Mouse (Mus musculus) myocyte (in vitro differentiated cells): ENCODE measurements around the gene Rin3. TPM values are rescaled to one million over a fixed set of nuclear protein-coding genes. Genes with fewer than 3 reads are reported as not detected.

ENCODE experiments used
- H3K27me3 ChIP-seq: one replicate; pipeline ENCODE4 v1.6.1; 2011; ENCODE audit not compliant: control insufficient read depth, insufficient read depth, insufficient read length
- H3K36me3 ChIP-seq: one replicate; pipeline ENCODE4 v1.6.1; 2011; ENCODE audit not compliant: control insufficient read depth, insufficient read depth
- H3K4me2 ChIP-seq: one replicate; pipeline ENCODE4 v1.6.1; 2011; ENCODE audit warnings: low read depth, control low read depth
- H3K4me3 ChIP-seq: one replicate; pipeline ENCODE4 v1.5.1; 2011; ENCODE audit warnings: mild to moderate bottlenecking, control low read depth, moderate library complexity
- H3K79me2 ChIP-seq: one replicate; pipeline ENCODE4 v1.6.1; 2011; ENCODE audit not compliant: control insufficient read depth, insufficient read depth
- H3ac ChIP-seq: one replicate; pipeline ENCODE4 v1.6.1; 2011; ENCODE audit not compliant: control insufficient read depth, insufficient read length
- CEBPB ChIP-seq: IDR thresholded peaks from 2 replicates; pipeline ENCODE4 v1.6.1; 2011; ENCODE audit warnings: mild to moderate bottlenecking, moderate library complexity; ENCODE audit not compliant: poor library complexity, insufficient read depth, severe bottlenecking
- E2F4 ChIP-seq: IDR thresholded peaks from one replicate; pipeline ENCODE4 v1.6.1; 2011; ENCODE audit warnings: mild to moderate bottlenecking, control low read depth, moderate library complexity; ENCODE audit not compliant: insufficient read depth
- MAX ChIP-seq: IDR thresholded peaks from one replicate; pipeline ENCODE4 v1.6.1; 2011; ENCODE audit warnings: low read depth, mild to moderate bottlenecking, control low read depth
- MYOD1 ChIP-seq, 3 experiments: IDR thresholded peaks; one replicate each; pipeline ENCODE4 v1.6.1; 2011; ENCODE audit warnings: control low read depth in 2 of 3, low read depth in 2 of 3, mild to moderate bottlenecking in 2 of 3, moderate library complexity in 1 of 3; ENCODE audit not compliant: insufficient read length in 2 of 3, control insufficient read depth in 1 of 3
- MYOG ChIP-seq, 3 experiments: IDR thresholded peaks; one replicate each; pipeline ENCODE4 v1.6.1; 2011; ENCODE audit warnings: control low read depth in 2 of 3, low read depth in 2 of 3, mild to moderate bottlenecking in 2 of 3; ENCODE audit not compliant: insufficient read length in 2 of 3, control insufficient read depth in 1 of 3, insufficient read depth in 1 of 3
- POLR2A ChIP-seq: IDR thresholded peaks from one replicate; pipeline ENCODE4 v1.6.1; 2011; ENCODE audit warnings: low read depth, mild to moderate bottlenecking, control low read depth, moderate library complexity; ENCODE audit not compliant: insufficient read length
- POLR2AphosphoS2 ChIP-seq: IDR thresholded peaks from one replicate; pipeline ENCODE4 v1.6.1; 2011; ENCODE audit warnings: low read depth, control low read depth; ENCODE audit not compliant: insufficient read length
- REST ChIP-seq: IDR thresholded peaks from one replicate; pipeline ENCODE4 v1.6.1; 2011; ENCODE audit warnings: mild to moderate bottlenecking, control low read depth, moderate library complexity; ENCODE audit not compliant: insufficient read depth, insufficient read length
- SRF ChIP-seq: IDR thresholded peaks from one replicate; pipeline ENCODE4 v1.6.1; 2011; ENCODE audit warnings: low read depth; ENCODE audit not compliant: control insufficient read depth, insufficient read length
- TCF12 ChIP-seq: IDR thresholded peaks from one replicate; pipeline ENCODE4 v1.6.1; 2011; ENCODE audit warnings: mild to moderate bottlenecking, control low read depth; ENCODE audit not compliant: poor library complexity, insufficient read depth, severe bottlenecking
- TCF3 ChIP-seq: IDR thresholded peaks from one replicate; pipeline ENCODE4 v1.6.1; 2011; ENCODE audit warnings: low read depth, control low read depth; ENCODE audit not compliant: insufficient read length
- USF1 ChIP-seq: IDR thresholded peaks from one replicate; pipeline ENCODE4 v1.6.1; 2011; ENCODE audit warnings: low read depth, mild to moderate bottlenecking, control low read depth, moderate library complexity
- polyA plus RNA-seq: library from polyadenylated mRNA; unstranded; fragments of >200 nt; fragmentation: generic; extraction: Trizol; gene quantifications from one replicate; pipeline ENCODE4 v1.2.1, GENCODE M21; 2012; ENCODE audit warnings: missing spikeins

Gene Rin3
- polyA plus RNA-seq, 1 experiment, result 23.4 TPM

DNA sequence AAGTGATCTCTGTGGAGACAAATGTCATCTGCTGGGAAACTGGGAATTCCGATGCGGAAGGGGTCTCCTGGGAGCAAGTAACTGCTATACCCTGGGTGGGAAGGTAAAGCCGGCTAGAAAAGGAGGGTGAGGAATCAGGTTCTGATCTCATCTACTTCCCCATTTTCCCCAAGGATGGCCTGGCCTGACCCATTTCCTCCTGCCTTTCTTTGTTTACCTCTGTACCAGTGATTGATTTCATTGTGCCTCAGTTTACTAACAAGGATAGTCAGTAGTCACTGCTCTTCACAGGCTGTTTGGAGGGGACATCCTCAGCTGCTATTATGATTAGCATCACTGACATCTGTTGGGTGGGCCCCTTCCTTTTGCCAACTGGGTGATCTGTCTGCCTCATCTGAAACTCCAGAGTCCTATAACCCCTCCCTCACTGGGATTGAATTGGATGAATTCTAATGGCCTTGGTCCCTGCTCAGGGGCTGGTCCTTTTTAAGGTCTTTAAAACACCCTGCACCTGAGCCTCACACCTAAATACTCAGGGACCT, 1.8 kb downstream of the Rin3 start:
- Histone ChIP-seq H3ac (no peak overlapping the region), H3K4me3 (peak overlapping the region; percentile 65), H3K27me3 (no peaks in the 10 kb centered on the region), H3K4me2 (peak overlapping the region; percentile 76), H3K79me2 (peaks cover 35% of the 10 kb centered on the region), H3K36me3 (no peaks in the 10 kb centered on the region)
- TF ChIP-seq MYOD1 (IDR thresholded peaks at IDR 0.05; ENCODE audit: control insufficient read depth in 1 of 3, insufficient read length in 2 of 3, low read depth in 2 of 3) (peak in 1 of 3 experiments; percentile 51), E2F4 (no peak), REST (no peak), MAX (no peak), POLR2A (no peak), MYOG (IDR thresholded peaks at IDR 0.05; ENCODE audit: control insufficient read depth in 1 of 3, insufficient read depth in 1 of 3, insufficient read length in 2 of 3, low read depth in 2 of 3) (no peak)

- peak overlapping the region; percentile 65 for H3K4me3 ChIP-seq
- no peak overlapping the region for H3ac ChIP-seq
- H3K27me3 ChIP-seq, result no peaks in the 10 kb centered on the region
- H3K36me3 ChIP-seq, result no peaks in the 10 kb centered on the region
- H3K4me2 ChIP-seq, result peak overlapping the region; percentile 76
- peaks cover 41% of the 10 kb centered on the region for H3K79me2 ChIP-seq
- TF ChIP-seq POLR2AphosphoS2 (no peak), MYOG (IDR thresholded peaks at IDR 0.05; ENCODE audit: control insufficient read depth in 1 of 3, insufficient read depth in 1 of 3, insufficient read length in 2 of 3, low read depth in 2 of 3) (peak in 1 of 3 experiments; percentile 52), POLR2A (no peak), E2F4 (no peak)
Measured at GRCm38 (mm10) chr12:102285318-102285717, 2.5 kb downstream of the Rin3 start.

- Histone ChIP-seq H3K36me3 (no peaks in the 10 kb centered on the region), H3ac (no peak overlapping the region), H3K79me2 (peaks cover 46% of the 10 kb centered on the region), H3K4me2 (peak overlapping the region; percentile 64), H3K27me3 (no peaks in the 10 kb centered on the region), H3K4me3 (peak overlapping the region; percentile 65)
- TF ChIP-seq POLR2A (peak; percentile 40), SRF (no peak), E2F4 (no peak), REST (no peak), MYOG (IDR thresholded peaks at IDR 0.05; ENCODE audit: control insufficient read depth in 1 of 3, insufficient read depth in 1 of 3, insufficient read length in 2 of 3, low read depth in 2 of 3) (peak in 1 of 3 experiments; percentile 10), TCF3 (no peak), POLR2AphosphoS2 (no peak)
Measured at GRCm38 (mm10) chr12:102285779-102286178, 2.9 kb downstream of the Rin3 start.

DNA sequence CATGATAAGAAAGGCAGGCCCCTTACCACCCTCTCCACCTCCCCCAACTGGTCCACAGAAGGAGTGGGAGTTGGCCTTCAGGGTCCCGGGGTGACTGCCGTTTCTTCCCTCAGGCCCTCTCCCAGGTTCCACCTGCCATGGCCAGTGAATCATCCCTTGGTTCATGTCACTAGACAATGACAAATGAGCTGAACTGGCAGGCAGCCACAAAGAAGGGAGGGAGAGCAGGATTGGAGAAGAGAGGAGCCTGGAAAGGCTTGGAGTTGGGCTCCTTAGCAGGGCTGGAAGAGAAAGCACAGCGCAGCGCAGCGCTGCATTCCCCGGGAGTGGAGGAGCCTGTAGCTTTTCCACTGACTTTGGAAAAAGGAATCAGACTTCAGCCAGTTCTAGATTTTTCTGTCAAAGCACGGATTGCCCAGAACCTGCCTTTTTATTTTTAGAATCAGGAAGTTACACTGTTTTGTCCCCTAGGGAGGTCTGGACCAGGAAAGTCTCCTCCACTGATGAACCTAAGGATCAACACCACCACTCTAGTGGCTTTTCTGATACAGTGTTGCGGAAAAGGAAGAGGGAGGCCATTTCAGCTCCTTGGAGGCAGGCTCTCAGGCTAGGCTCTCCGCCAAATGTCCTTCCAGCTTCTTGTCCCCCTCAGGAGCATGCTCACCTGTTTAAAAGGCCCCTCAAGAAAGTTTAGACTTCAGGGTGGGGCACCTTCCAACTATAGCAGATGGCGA, 4.0 kb downstream of the Rin3 start:
- Histone ChIP-seq H3ac (no peak overlapping the region), H3K27me3 (no peaks in the 10 kb centered on the region), H3K4me3 (peak overlapping the region; percentile 65), H3K79me2 (peaks cover 57% of the 10 kb centered on the region), H3K4me2 (peak overlapping the region; percentile 64), H3K36me3 (no peaks in the 10 kb centered on the region)
- TF ChIP-seq POLR2AphosphoS2 (no peak), TCF12 (peak; percentile 29), MYOD1 (IDR thresholded peaks at IDR 0.05; ENCODE audit: control insufficient read depth in 1 of 3, insufficient read length in 2 of 3, low read depth in 2 of 3) (peak in 2 of 3 experiments; percentile 92 to 96), E2F4 (no peak), MAX (no peak), POLR2A (peak; percentile 15), TCF3 (peak; percentile 45), MYOG (IDR thresholded peaks at IDR 0.05; ENCODE audit: control insufficient read depth in 1 of 3, insufficient read depth in 1 of 3, insufficient read length in 2 of 3, low read depth in 2 of 3) (peak in 2 of 3 experiments; percentile 27 to 89), CEBPB (no peak), SRF (no peak), REST (no peak), USF1 (no peak)

DNA sequence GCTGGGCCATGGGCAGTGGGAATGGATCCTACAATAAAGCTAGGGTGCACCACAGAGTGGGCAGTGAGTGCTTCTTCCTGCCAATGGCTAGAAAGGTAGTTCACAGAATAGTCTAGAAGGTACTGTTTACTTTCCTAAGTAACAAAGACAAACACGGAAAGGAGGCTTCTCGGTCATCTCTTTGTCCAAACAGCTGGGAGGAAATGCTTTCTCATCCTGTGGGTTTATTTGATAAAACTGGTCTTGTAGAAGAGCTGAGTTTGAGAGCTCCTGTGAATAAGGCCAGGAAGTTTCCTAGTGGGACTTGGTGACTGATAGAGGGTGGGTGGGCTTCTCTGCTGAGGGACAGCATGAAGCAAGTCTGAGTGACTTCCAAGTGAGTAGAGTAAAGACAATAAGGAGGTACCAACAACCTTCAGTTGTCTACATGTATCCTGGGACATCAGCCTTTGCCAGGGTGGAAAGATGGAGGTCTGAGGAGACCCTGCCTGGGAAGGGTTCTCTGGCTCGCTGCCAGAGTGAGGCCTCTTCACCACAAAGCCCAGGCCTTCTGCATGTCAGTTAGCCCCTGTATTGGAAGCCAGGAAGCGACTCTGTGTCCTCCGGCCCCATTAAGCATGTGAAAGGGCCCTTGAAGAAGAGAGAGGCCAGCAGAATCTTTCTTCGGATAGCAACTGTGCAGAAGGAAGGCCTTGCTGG, 5.2 kb downstream of the Rin3 start:
- H3K27me3 ChIP-seq, result no peaks in the 10 kb centered on the region
- TF ChIP-seq MYOG (IDR thresholded peaks at IDR 0.05; ENCODE audit: control insufficient read depth in 1 of 3, insufficient read depth in 1 of 3, insufficient read length in 2 of 3, low read depth in 2 of 3), result no peak
- no peak for TF ChIP-seq POLR2A
- no peak for TF ChIP-seq POLR2AphosphoS2
- TF ChIP-seq MYOD1 (IDR thresholded peaks at IDR 0.05; ENCODE audit: control insufficient read depth in 1 of 3, insufficient read length in 2 of 3, low read depth in 2 of 3), result no peak
- TF ChIP-seq TCF3, result no peak
- H3K4me3 ChIP-seq, result no peak overlapping the region
- H3ac ChIP-seq, result no peak overlapping the region
- H3K36me3 ChIP-seq, result no peaks in the 10 kb centered on the region
- no peak overlapping the region for H3K4me2 ChIP-seq
- peaks cover 67% of the 10 kb centered on the region for H3K79me2 ChIP-seq
